In genomic region chr4:156070276-156070675, GRCm38 (mm10) we compare ENCODE assay signal across 10 mouse cellular contexts. TPM values are rescaled to one million over a fixed set of nuclear protein-coding genes. Genes with fewer than 3 reads are reported as not detected.
DNase-seq lines count a peak whose midpoint lies in the region; ATAC-seq and TF ChIP-seq lines count a peak whose summit lies in the region.
"Had no signal": no experiment of that assay in that cellular context is flagged by ENCODE, and none has a peak within 500 bp of the region (broad histone marks: within the 10 kb centered on the region; RNA-seq: fewer than 3 reads in every experiment).

No protein-coding gene starts in this region.

- 51% methylated on average over 6 of the region's 6 CpGs for WGBS in kidney, embryonic 16.5 days
- WGBS in embryonic facial prominence, embryonic 13.5 days, result 34% methylated on average over 6 of the region's 6 CpGs
- whole genome bisulfite sequencing in midbrain, embryonic 16.5 days, result 32% methylated on average over 6 of the region's 6 CpGs

- no peaks in the 10 kb centered on the region for H3K27me3 ChIP-seq in kidney, embryonic 16.5 days (ENCODE audit: insufficient read depth, low read length)
- no peaks in the 10 kb centered on the region for H3K27me3 ChIP-seq in CH12.LX (replicated peaks)
- H3K27me3 ChIP-seq in embryonic facial prominence, embryonic 13.5 days, result no peaks in the 10 kb centered on the region
- H3K27me3 ChIP-seq in midbrain, embryonic 16.5 days (ENCODE audit: control insufficient read depth, insufficient read depth, low read depth, low read length), result no peaks in the 10 kb centered on the region
- H3K27me3 ChIP-seq: Patski had no signal

- TF ChIP-seq EP300 in CH12.LX (IDR thresholded peaks at IDR 0.05; ENCODE audit: low read length), result peak; percentile 72

- no peak overlapping the region for H3K9ac ChIP-seq in kidney, embryonic 16.5 days (replicated peaks; ENCODE audit: low read length)
- H3K9ac ChIP-seq in CH12.LX (ENCODE audit: insufficient read depth, low read depth), result peak overlapping the region; percentile 10; the same call in 1 of the 2 replicates
- H3K9ac ChIP-seq in embryonic facial prominence, embryonic 13.5 days, result no peak overlapping the region
- peak overlapping the region; percentile 4; the same call in 1 of the 2 replicates for H3K9ac ChIP-seq in midbrain, embryonic 16.5 days (ENCODE audit: low read depth, low read length)

- H3K4me1 ChIP-seq in kidney, embryonic 16.5 days (ENCODE audit: insufficient read depth, low read length), result peaks cover 12% of the 10 kb centered on the region
- H3K4me1 ChIP-seq in CH12.LX (ENCODE audit: control insufficient read depth in 1 of 2, insufficient read depth in 2 of 2), result peaks cover 19 to 72% of the 10 kb centered on the region in 2 experiments
- H3K4me1 ChIP-seq in embryonic facial prominence, embryonic 13.5 days, result peaks cover 14% of the 10 kb centered on the region
- peaks cover 3% of the 10 kb centered on the region; the same call in 1 of the 2 replicates for H3K4me1 ChIP-seq in midbrain, embryonic 16.5 days (ENCODE audit: control insufficient read depth, insufficient read depth, low read length)

- H3K27ac ChIP-seq in kidney, embryonic 16.5 days (ENCODE audit: low read length), result 0 out of 2 replicates have a peak overlapping the region, but pooled peaks have one; percentile 17
- peak overlapping the region; percentile 69 for H3K27ac ChIP-seq in CH12.LX (ENCODE audit: insufficient read depth, low read depth)
- H3K27ac ChIP-seq in embryonic facial prominence, embryonic 13.5 days, result peak overlapping the region; percentile 74
- no peak overlapping the region for H3K27ac ChIP-seq in midbrain, embryonic 16.5 days (ENCODE audit: low read length)

- no peak for DNase-seq in kidney, postnatal 10 days
- peak; percentile 84 for DNase-seq in CH12.LX (ENCODE audit: extremely low read depth)
- DNase-seq in urinary bladder, adult 2 months (ENCODE audit: low spot score), result no peak
- DNase-seq in retina, embryonic 14.5 days (ENCODE audit: low spot score), result no peak
- DNase-seq: cerebellum, adult 11-12 months had no signal

- no peak overlapping the region for H3K4me2 ChIP-seq in kidney, embryonic 16.5 days (replicated peaks; ENCODE audit: low read depth, low read length)
- peak overlapping the region; percentile 23 for H3K4me2 ChIP-seq in CH12.LX (ENCODE audit: insufficient read depth, low read depth, poor library complexity, severe bottlenecking)
- no peak overlapping the region for H3K4me2 ChIP-seq in embryonic facial prominence, embryonic 13.5 days
- H3K4me2 ChIP-seq in midbrain, embryonic 16.5 days (ENCODE audit: low read length), result no peak overlapping the region

- ATAC-seq in kidney, embryonic 16.5 days (ENCODE audit: low FRiP score, low TSS enrichment), result no peak
- no peak for ATAC-seq in embryonic facial prominence, embryonic 13.5 days (ENCODE audit: insufficient number of reproducible peaks, insufficient read depth, low FRiP score, low TSS enrichment, low read depth)
- no peak for ATAC-seq in midbrain, embryonic 16.5 days
- ATAC-seq in activated CD4-positive, CD25-positive, alpha-beta regulatory T cell, adult 4 months, result no peak
- ATAC-seq: Patski had no signal

- dilution Hi-C loops in CH12.LX (cut with MboI; ENCODE audit: extremely low pct_ligation_motif_present, extremely low pct_unique_long_range_greater_than_20kb, low sequenced_read_pairs), result no loop called here

- H3K79me2 ChIP-seq in CH12.LX (replicated peaks; ENCODE audit: control insufficient read depth, extremely low read depth, insufficient read depth, poor library complexity, severe bottlenecking), result no peaks in the 10 kb centered on the region

- no peak; the same call in 1 of the 2 replicates for TF ChIP-seq POLR2A in CH12.LX (IDR thresholded peaks at IDR 0.05; ENCODE audit: low read depth, low read length)

- H3K9me3 ChIP-seq in kidney, embryonic 16.5 days (ENCODE audit: low read length), result no peaks in the 10 kb centered on the region
- H3K9me3 ChIP-seq in CH12.LX (replicated peaks; ENCODE audit: low read length), result no peaks in the 10 kb centered on the region
- H3K9me3 ChIP-seq in embryonic facial prominence, embryonic 13.5 days, result no peaks in the 10 kb centered on the region
- no peaks in the 10 kb centered on the region for H3K9me3 ChIP-seq in midbrain, embryonic 16.5 days (replicated peaks; ENCODE audit: control insufficient read depth, low read length, poor library complexity, severe bottlenecking)

- TF ChIP-seq RAD21 in CH12.LX (IDR thresholded peaks at IDR 0.05; ENCODE audit: low read depth, low read length), result no peak; the same call in 1 of the 2 replicates

- in situ Hi-C loops in CH12.LX (cut with MboI; ENCODE audit: low pct_ligation_motif_present, low pct_unique_long_range_greater_than_20kb, low sequenced_read_pairs), result no loop called here

- no peak overlapping the region for H3K4me3 ChIP-seq in kidney, embryonic 16.5 days (ENCODE audit: low read length)
- H3K4me3 ChIP-seq in CH12.LX (replicated peaks in 1 of 3; ENCODE audit: low read depth in 2 of 3, low read length in 2 of 3, poor library complexity in 1 of 3), result peak overlapping the region in 1 of 3 experiments; percentile 22
- H3K4me3 ChIP-seq in embryonic facial prominence, embryonic 13.5 days, result no peak overlapping the region
- H3K4me3 ChIP-seq in midbrain, embryonic 16.5 days (ENCODE audit: low read depth, low read length), result no peak overlapping the region

- no peaks in the 10 kb centered on the region for H3K36me3 ChIP-seq in kidney, embryonic 16.5 days (ENCODE audit: insufficient read depth, low read length)
- H3K36me3 ChIP-seq in CH12.LX (replicated peaks in 1 of 2; ENCODE audit: control insufficient read depth in 1 of 2, insufficient read depth in 1 of 2, low read length in 1 of 2), result peaks cover 0 to 8% of the 10 kb centered on the region in 2 experiments
- no peaks in the 10 kb centered on the region for H3K36me3 ChIP-seq in embryonic facial prominence, embryonic 13.5 days
- no peaks in the 10 kb centered on the region for H3K36me3 ChIP-seq in midbrain, embryonic 16.5 days (ENCODE audit: control insufficient read depth, insufficient read depth, low read length)

- TF ChIP-seq CTCF in CH12.LX (conservative IDR thresholded peaks at IDR 0.05 in 1 of 2, IDR thresholded peaks at IDR 0.05 in 1 of 2; ENCODE audit: low read depth in 2 of 2, low read length in 2 of 2), result no peak

TF ChIP-seq in CH12.LX, 34 proteins besides CTCF, POLR2A, EP300 and RAD21 (continues in another document):
- TF ChIP-seq MAZ (IDR thresholded peaks at IDR 0.05; ENCODE audit: low read depth, low read length) (no peak; the same call in 1 of the 2 replicates), NRF1 (IDR thresholded peaks at IDR 0.05; ENCODE audit: low read depth, low read length) (0 out of 2 replicates have a peak, but pooled peaks have one; percentile 23), IRF4 (IDR thresholded peaks at IDR 0.05; ENCODE audit: low read depth, low read length) (peak; percentile 55; the same call in 1 of the 2 replicates), BHLHE40 (IDR thresholded peaks at IDR 0.05; ENCODE audit: low read depth, low read length) (0 out of 2 replicates have a peak, but pooled peaks have one; percentile 28), KAT2A (IDR thresholded peaks at IDR 0.05; ENCODE audit: insufficient replicate concordance, low read length) (no peak), TBP (conservative IDR thresholded peaks at IDR 0.05; ENCODE audit: low read depth, low read length) (no peak)

RNA-seq across cellular contexts. Expression of gene Ttll10, which starts 11.1 kb away (rescaled TPM):
- polyA plus RNA-seq in kidney, embryonic 16.5 days (2015; fragmentation: Nextera tagmentation; extraction: Ambion mirVana), result 7.4 and 10.1 TPM in 2 replicates
- total RNA-seq in CH12.LX (2012; rRNA removed) (0.04 TPM in 1 of 2 replicates, not detected in the other), CH12.LX (2014; rRNA removed) (not detected in 2 replicates)
- not detected in 2 replicates for polyA plus RNA-seq in CH12.LX (2012; ENCODE audit: insufficient read length, low read depth)
- 2.0 and 2.7 TPM in 2 replicates for polyA plus RNA-seq in embryonic facial prominence, embryonic 13.5 days (2015; fragmentation: Nextera tagmentation; extraction: Ambion mirVana)
- polyA plus RNA-seq in midbrain, embryonic 16.5 days (2015; fragmentation: Nextera tagmentation; extraction: Ambion mirVana), result not detected in 2 replicates
- polyA plus RNA-seq in urinary bladder, adult 2 months (2012; rRNA removed), result 16.3 and 18.2 TPM in 2 replicates
- polyA plus RNA-seq in activated CD4-positive, CD25-positive, alpha-beta regulatory T cell, adult 4 months (2017; shearing (Covaris generic)), result not detected

RNA-seq across cellular contexts. Expression of gene 9430015G10Rik, which starts 39.5 kb away (rescaled TPM):
- polyA plus RNA-seq in kidney, embryonic 16.5 days (2015; fragmentation: Nextera tagmentation; extraction: Ambion mirVana), result 48.3 and 48.7 TPM in 2 replicates
- total RNA-seq in CH12.LX (2012; rRNA removed) (34.3 and 37.7 TPM in 2 replicates), CH12.LX (2014; rRNA removed) (29.8 and 31.1 TPM in 2 replicates)
- 29.8 and 33.2 TPM in 2 replicates for polyA plus RNA-seq in CH12.LX (2012; ENCODE audit: insufficient read length, low read depth)
- polyA plus RNA-seq in embryonic facial prominence, embryonic 13.5 days (2015; fragmentation: Nextera tagmentation; extraction: Ambion mirVana), result 40.3 and 43.8 TPM in 2 replicates
- polyA plus RNA-seq in midbrain, embryonic 16.5 days (2015; fragmentation: Nextera tagmentation; extraction: Ambion mirVana), result 34.3 and 38.6 TPM in 2 replicates
- polyA plus RNA-seq in urinary bladder, adult 2 months (2012; rRNA removed), result 19.0 and 22.4 TPM in 2 replicates
- polyA plus RNA-seq in activated CD4-positive, CD25-positive, alpha-beta regulatory T cell, adult 4 months (2017; shearing (Covaris generic)), result 10 to 100 TPM; 14.9 to 19.3 TPM

RNA-seq across cellular contexts. Expression of gene Tnfrsf18, which starts 44.3 kb away (rescaled TPM):
- 1.3 and 2.5 TPM in 2 replicates for polyA plus RNA-seq in kidney, embryonic 16.5 days (2015; fragmentation: Nextera tagmentation; extraction: Ambion mirVana)
- 52.1 and 76.1 TPM in 2 replicates for total RNA-seq in CH12.LX (2012; rRNA removed)
- total RNA-seq in CH12.LX (2014; rRNA removed), result 48.8 and 50.7 TPM in 2 replicates
- 38.8 and 48.4 TPM in 2 replicates for polyA plus RNA-seq in CH12.LX (2012; ENCODE audit: insufficient read length, low read depth)
- polyA plus RNA-seq in embryonic facial prominence, embryonic 13.5 days (2015; fragmentation: Nextera tagmentation; extraction: Ambion mirVana), result 3.0 and 4.1 TPM in 2 replicates
- polyA plus RNA-seq in midbrain, embryonic 16.5 days (2015; fragmentation: Nextera tagmentation; extraction: Ambion mirVana), result 2.0 and 2.4 TPM in 2 replicates
- polyA plus RNA-seq in urinary bladder, adult 2 months (2012; rRNA removed), result 2.1 and 3.4 TPM in 2 replicates
- 100 to 1,000 TPM; 770 to 845 TPM for polyA plus RNA-seq in activated CD4-positive, CD25-positive, alpha-beta regulatory T cell, adult 4 months (2017; shearing (Covaris generic))

RNA-seq across cellular contexts. Expression of gene Tnfrsf4, which starts 56.6 kb away (rescaled TPM):
- polyA plus RNA-seq in kidney, embryonic 16.5 days (2015; fragmentation: Nextera tagmentation; extraction: Ambion mirVana), result 0.90 and 1.2 TPM in 2 replicates
- total RNA-seq in CH12.LX (2012; rRNA removed) (21.7 and 28.2 TPM in 2 replicates), CH12.LX (2014; rRNA removed) (73.5 and 86.1 TPM in 2 replicates)
- polyA plus RNA-seq in CH12.LX (2012; ENCODE audit: insufficient read length, low read depth), result 63.8 and 81.1 TPM in 2 replicates
- 1.3 TPM in 1 of 2 replicates, not detected in the other for polyA plus RNA-seq in embryonic facial prominence, embryonic 13.5 days (2015; fragmentation: Nextera tagmentation; extraction: Ambion mirVana)
- polyA plus RNA-seq in midbrain, embryonic 16.5 days (2015; fragmentation: Nextera tagmentation; extraction: Ambion mirVana), result 0.91 TPM in 1 of 2 replicates, not detected in the other
- 3.0 and 3.9 TPM in 2 replicates for polyA plus RNA-seq in urinary bladder, adult 2 months (2012; rRNA removed)
- polyA plus RNA-seq in activated CD4-positive, CD25-positive, alpha-beta regulatory T cell, adult 4 months (2017; shearing (Covaris generic)), result 100 to 1,000 TPM; 802 to 961 TPM

Comparison
In these comparisons a context has a peak if more than half of its experiments do, and no peak if none do; other contexts are left out.
1. H3K9ac ChIP-seq: peak in CH12.LX (single experiment) and midbrain, embryonic 16.5 days (single experiment); none in kidney, embryonic 16.5 days (single experiment) and embryonic facial prominence, embryonic 13.5 days (single experiment).
2. RNA of gene Tnfrsf18, which starts 44.3 kb away (polyA plus RNA-seq): 770 to 845 TPM in activated CD4-positive, CD25-positive, alpha-beta regulatory T cell, adult 4 months; 38.8 to 48.4 TPM in CH12.LX, 2.1 to 3.4 TPM in urinary bladder, adult 2 months, 3.0 to 4.1 TPM in embryonic facial prominence, embryonic 13.5 days, 2.0 to 2.4 TPM in midbrain, embryonic 16.5 days and 1.3 to 2.5 TPM in kidney, embryonic 16.5 days; every median in the first group is over 10 times any median in the second.